Mouse (Mus musculus) limb, embryonic 10.5 days (tissue): ENCODE data around the gene Eif4h. TPM values are rescaled to one million over a fixed set of nuclear protein-coding genes. Genes with fewer than 3 reads are reported as not detected.

Source experiments
- DNase-seq: peaks from one replicate; pipeline ENCODE4 v3.0.0-alpha.2; 2017; ENCODE audit warnings: low spot score
- H3K27ac ChIP-seq: fragments of 300-500 bp; sonication (generic); 2 replicates; pipeline ENCODE4 v1.5.1; 2016; ENCODE audit warnings: mild to moderate bottlenecking
- H3K27me3 ChIP-seq: fragments of 300-500 bp; sonication (generic); 2 replicates; pipeline ENCODE4 v1.6.1; 2016; ENCODE audit warnings: low read depth, mild to moderate bottlenecking; ENCODE audit not compliant: poor library complexity, severe bottlenecking
- H3K36me3 ChIP-seq: fragments of 300-500 bp; sonication (generic); 2 replicates; pipeline ENCODE4 v1.6.1; 2016; ENCODE audit warnings: mild to moderate bottlenecking, moderate library complexity
- H3K4me1 ChIP-seq: fragments of 300-500 bp; sonication (generic); 2 replicates; pipeline ENCODE4 v1.6.1; 2016
- H3K4me3 ChIP-seq: fragments of 300-500 bp; sonication (generic); 2 replicates; pipeline ENCODE4 v1.5.1; 2016; ENCODE audit warnings: mild to moderate bottlenecking, moderate library complexity
- H3K9me3 ChIP-seq: fragments of 300-500 bp; sonication (generic); replicated peaks from 2 replicates; pipeline ENCODE4 v1.6.1; 2016; ENCODE audit warnings: mild to moderate bottlenecking
- WGBS: fragments of 180-500 bp; shearing (Covaris S2); methylation state at CpG from one replicate; pipeline ENCODE4 v1.1.7; 2016; 5-methylcytosine and 5-hydroxymethylcytosine counted together
- polyA plus RNA-seq: library from polyadenylated mRNA; unstranded; fragments of >200 nt; fragmentation: Nextera tagmentation; extraction: Ambion mirVana; gene quantifications from 2 replicates; pipeline ENCODE4 v1.2.1, GENCODE M21; 2016

Eif4h gene
- 664 and 686 TPM in 2 replicates for polyA plus RNA-seq

GRCm38 (mm10) chr5:134639269-134639682, at the start of gene Eif4h:
TSS of gene Eif4h (minus strand) at chr5:134639490.
- Histone ChIP-seq H3K9me3 (no peaks in the 10 kb centered on the region), H3K27me3 (no peaks in the 10 kb centered on the region), H3K27ac (peak within 1 kb of the TSS; percentile 99), H3K4me1 (peaks cover 12% of the 10 kb centered on the region), H3K36me3 (peaks cover 32% of the 10 kb centered on the region), H3K4me3 (peak within 1 kb of the TSS; percentile 100)
- DNase-seq: peak; percentile 99
- WGBS: under 1% methylated on average over 52 of the region's 52 CpGs

GRCm38 (mm10) chr5:134688718-134689284, 49.5 kb upstream of the Eif4h start:
- peak overlapping the region; percentile 66 for H3K27ac ChIP-seq
- peak; percentile 98 for DNase-seq
- peak overlapping the region; percentile 84 for H3K4me3 ChIP-seq
- under 1% methylated on average over 38 of the region's 38 CpGs for WGBS
- peaks cover 21% of the 10 kb centered on the region for H3K36me3 ChIP-seq
- H3K4me1 ChIP-seq: peaks cover 19% of the 10 kb centered on the region
- peaks cover 19% of the 10 kb centered on the region for H3K27me3 ChIP-seq
- no peaks in the 10 kb centered on the region for H3K9me3 ChIP-seq

- H3K27ac ChIP-seq: peak within 1 kb of the TSS; percentile 82
- peaks cover 19% of the 10 kb centered on the region for H3K4me1 ChIP-seq
- H3K27me3 ChIP-seq: peaks cover 19% of the 10 kb centered on the region
- peak within 1 kb of the TSS; percentile 84 for H3K4me3 ChIP-seq
- peaks cover 23% of the 10 kb centered on the region for H3K36me3 ChIP-seq
- DNase-seq: no peak
- WGBS: under 1% methylated on average over 69 of the region's 69 CpGs
- H3K9me3 ChIP-seq: no peaks in the 10 kb centered on the region
Measured at GRCm38 (mm10) chr5:134688086-134688717, 48.9 kb upstream of the Eif4h start, which contains the start of gene Limk1. TSS of gene Limk1 (minus strand) at chr5:134688598.

GRCm38 (mm10) chr5:134687187-134687586, 47.9 kb upstream of the Eif4h start:
- peaks cover 19% of the 10 kb centered on the region for H3K27me3 ChIP-seq
- 100% methylated on average over 1 of the region's 1 CpGs for WGBS
- H3K4me1 ChIP-seq: peaks cover 19% of the 10 kb centered on the region
- peaks cover 23% of the 10 kb centered on the region for H3K36me3 ChIP-seq
- DNase-seq: no peak
- H3K9me3 ChIP-seq: no peaks in the 10 kb centered on the region
- peak overlapping the region; percentile 84 for H3K4me3 ChIP-seq
- H3K27ac ChIP-seq: no peak overlapping the region

DNA sequence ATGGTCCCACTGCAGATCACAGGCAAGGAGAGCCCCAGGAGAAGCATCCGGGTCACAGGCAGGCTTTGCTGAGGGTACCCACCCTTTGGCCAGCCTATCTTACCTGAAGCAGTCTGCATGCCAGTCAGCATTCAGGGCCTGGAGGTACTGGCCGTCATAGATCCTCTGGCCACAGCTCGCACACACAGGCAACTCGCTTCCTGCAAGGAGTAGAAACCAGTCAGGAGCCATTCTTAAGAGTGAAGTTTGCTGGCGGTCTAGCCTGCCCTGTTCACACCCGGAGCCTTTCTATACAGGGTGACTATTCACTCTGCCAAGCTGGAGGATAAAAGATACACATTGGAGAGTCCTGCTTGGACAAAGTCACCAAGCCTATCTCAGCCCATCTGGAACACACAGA, 47.3 kb upstream of the Eif4h start:
- DNase-seq: no peak
- no peak overlapping the region for H3K27ac ChIP-seq
- peaks cover 19% of the 10 kb centered on the region for H3K4me1 ChIP-seq
- H3K9me3 ChIP-seq: no peaks in the 10 kb centered on the region
- WGBS: 91% methylated on average over 6 of the region's 6 CpGs
- H3K27me3 ChIP-seq: peaks cover 19% of the 10 kb centered on the region
- no peak overlapping the region for H3K4me3 ChIP-seq
- peaks cover 23% of the 10 kb centered on the region for H3K36me3 ChIP-seq

DNA sequence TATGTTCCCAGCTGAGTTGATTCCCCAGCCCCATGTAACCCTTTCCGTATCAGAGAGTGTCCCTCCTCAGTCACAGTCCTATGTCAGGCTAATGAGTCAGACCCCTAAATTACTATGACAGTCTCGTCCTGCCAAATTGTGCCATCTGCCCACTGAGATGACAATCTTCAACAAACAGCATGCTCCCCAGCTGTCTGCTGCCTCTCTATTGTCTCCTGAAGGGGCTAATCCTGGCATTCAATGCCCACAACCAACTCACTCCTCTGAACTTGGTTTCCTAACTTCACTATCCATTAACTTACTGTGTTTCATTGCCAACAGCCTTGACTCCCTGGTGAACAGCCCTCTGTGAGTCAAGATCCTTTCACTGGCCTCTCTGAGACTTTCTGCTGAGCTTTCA, 45.1 kb upstream of the Eif4h start:
- Histone ChIP-seq H3K27me3 (peaks cover 19% of the 10 kb centered on the region), H3K27ac (no peak overlapping the region), H3K9me3 (no peaks in the 10 kb centered on the region), H3K4me3 (no peak overlapping the region), H3K36me3 (peaks cover 23% of the 10 kb centered on the region), H3K4me1 (peaks cover 15% of the 10 kb centered on the region)
- 88% methylated on average over 2 of the region's 2 CpGs for WGBS
- DNase-seq: no peak

DNA sequence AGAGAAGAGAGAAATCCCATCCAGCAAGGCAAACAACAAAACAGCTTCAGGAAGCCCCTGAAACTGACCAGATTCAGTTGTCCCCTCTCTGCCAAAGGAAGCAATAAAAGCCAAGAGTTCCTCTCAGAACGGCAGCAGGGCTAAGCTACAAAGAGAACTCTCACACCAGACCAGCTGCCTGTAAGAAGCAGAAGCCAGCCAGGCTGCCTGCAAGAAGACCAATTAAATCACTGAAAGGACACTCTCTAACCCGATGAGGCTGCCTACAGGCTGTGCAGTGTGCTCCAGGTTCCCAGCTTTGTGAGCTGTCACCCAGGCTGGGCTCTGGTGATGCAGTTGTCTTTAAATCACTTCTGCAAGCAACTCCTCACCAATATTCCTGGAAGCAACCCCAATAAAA, 44.5 kb upstream of the Eif4h start:
- peaks cover 10% of the 10 kb centered on the region for H3K4me1 ChIP-seq
- no peak for DNase-seq
- H3K27me3 ChIP-seq: peaks cover 19% of the 10 kb centered on the region
- H3K4me3 ChIP-seq: no peak overlapping the region
- no peaks in the 10 kb centered on the region for H3K9me3 ChIP-seq
- WGBS: 52% methylated on average over 2 of the region's 2 CpGs
- no peak overlapping the region for H3K27ac ChIP-seq
- peaks cover 23% of the 10 kb centered on the region for H3K36me3 ChIP-seq

GRCm38 (mm10) chr5:134680238-134680637, 40.9 kb upstream of the Eif4h start:
- Histone ChIP-seq H3K4me1 (peaks cover 20% of the 10 kb centered on the region), H3K27ac (peak overlapping the region; percentile 8; the same call in 1 of the 2 replicates), H3K36me3 (peaks cover 10% of the 10 kb centered on the region; the same call in 1 of the 2 replicates), H3K27me3 (no peaks in the 10 kb centered on the region), H3K4me3 (no peak overlapping the region), H3K9me3 (no peaks in the 10 kb centered on the region)
- WGBS: 78% methylated on average over 12 of the region's 12 CpGs
- DNase-seq: no peak

DNA sequence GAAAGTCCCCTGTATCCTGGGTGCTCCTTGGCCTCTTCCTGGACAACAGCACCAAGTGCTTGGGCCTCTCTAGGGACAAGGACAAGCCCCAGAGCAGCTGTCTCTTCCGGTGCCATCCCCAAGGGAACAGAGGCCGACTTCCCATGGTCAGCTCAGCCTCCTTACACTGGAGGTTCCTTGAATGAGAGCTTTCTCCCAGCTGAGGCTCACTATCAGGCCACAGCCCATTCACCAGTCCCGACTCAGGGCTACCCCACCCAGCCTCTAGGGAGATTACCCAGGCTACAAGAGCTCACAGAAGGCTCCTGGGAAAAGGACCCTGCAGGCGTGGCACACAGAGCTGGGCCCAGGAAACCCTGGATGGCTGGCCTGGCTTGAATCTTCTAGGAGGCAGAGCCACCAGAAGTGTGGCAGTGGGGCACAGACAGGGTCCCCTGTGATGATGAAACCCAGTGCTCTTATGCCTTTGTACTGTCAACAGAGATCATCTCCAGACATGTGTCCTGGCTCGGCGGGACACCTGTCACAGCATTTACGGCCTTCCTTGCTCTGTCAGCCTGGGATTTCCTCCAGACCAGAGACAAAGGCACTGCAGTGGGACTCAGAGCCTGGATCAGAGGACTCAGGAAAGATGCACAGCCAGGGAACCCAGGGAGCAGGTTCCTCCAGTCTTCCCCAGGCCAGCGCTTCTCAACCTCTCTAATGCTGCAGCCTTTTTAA, 39.7 kb upstream of the Eif4h start:
- Histone ChIP-seq H3K36me3 (peaks cover 4% of the 10 kb centered on the region; the same call in 1 of the 2 replicates), H3K27me3 (no peaks in the 10 kb centered on the region), H3K4me3 (no peak overlapping the region), H3K4me1 (peaks cover 22% of the 10 kb centered on the region), H3K9me3 (no peaks in the 10 kb centered on the region), H3K27ac (no peak overlapping the region)
- WGBS: 55% methylated on average over 8 of the region's 8 CpGs
- no peak for DNase-seq

DNA sequence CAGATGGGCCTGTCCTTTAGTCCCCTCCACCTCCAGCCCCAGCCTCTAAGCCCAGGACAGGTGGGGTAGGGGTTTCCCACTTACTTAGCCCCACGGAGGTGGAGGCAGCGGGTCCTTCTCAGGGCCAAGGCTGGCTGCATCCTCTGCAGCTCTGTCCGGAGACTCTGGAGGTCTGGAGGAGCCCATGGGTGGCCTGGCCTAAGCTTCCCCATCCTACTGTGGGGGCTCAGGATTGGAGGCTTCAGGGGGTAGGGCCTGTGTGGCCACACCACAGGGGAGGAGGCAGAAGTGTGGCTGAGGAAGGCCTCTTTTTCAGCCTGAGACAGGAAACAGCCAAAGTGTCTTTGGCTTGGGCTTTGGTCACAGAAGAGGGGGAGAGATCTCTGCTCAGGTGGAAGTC, 38.7 kb upstream of the Eif4h start:
- 91% methylated on average over 3 of the region's 3 CpGs for WGBS
- Histone ChIP-seq H3K27ac (no peak overlapping the region), H3K4me1 (peaks cover 22% of the 10 kb centered on the region), H3K36me3 (no peaks in the 10 kb centered on the region), H3K4me3 (no peak overlapping the region), H3K9me3 (no peaks in the 10 kb centered on the region), H3K27me3 (no peaks in the 10 kb centered on the region)
- DNase-seq: no peak

GRCm38 (mm10) chr5:134677491-134677890, 38.2 kb upstream of the Eif4h start:
- H3K27me3 ChIP-seq: no peaks in the 10 kb centered on the region
- WGBS: 91% methylated on average over 5 of the region's 5 CpGs
- no peak for DNase-seq
- H3K4me3 ChIP-seq: no peak overlapping the region
- no peaks in the 10 kb centered on the region for H3K9me3 ChIP-seq
- peaks cover 3% of the 10 kb centered on the region for H3K36me3 ChIP-seq
- H3K27ac ChIP-seq: no peak overlapping the region
- peaks cover 22% of the 10 kb centered on the region for H3K4me1 ChIP-seq

DNA sequence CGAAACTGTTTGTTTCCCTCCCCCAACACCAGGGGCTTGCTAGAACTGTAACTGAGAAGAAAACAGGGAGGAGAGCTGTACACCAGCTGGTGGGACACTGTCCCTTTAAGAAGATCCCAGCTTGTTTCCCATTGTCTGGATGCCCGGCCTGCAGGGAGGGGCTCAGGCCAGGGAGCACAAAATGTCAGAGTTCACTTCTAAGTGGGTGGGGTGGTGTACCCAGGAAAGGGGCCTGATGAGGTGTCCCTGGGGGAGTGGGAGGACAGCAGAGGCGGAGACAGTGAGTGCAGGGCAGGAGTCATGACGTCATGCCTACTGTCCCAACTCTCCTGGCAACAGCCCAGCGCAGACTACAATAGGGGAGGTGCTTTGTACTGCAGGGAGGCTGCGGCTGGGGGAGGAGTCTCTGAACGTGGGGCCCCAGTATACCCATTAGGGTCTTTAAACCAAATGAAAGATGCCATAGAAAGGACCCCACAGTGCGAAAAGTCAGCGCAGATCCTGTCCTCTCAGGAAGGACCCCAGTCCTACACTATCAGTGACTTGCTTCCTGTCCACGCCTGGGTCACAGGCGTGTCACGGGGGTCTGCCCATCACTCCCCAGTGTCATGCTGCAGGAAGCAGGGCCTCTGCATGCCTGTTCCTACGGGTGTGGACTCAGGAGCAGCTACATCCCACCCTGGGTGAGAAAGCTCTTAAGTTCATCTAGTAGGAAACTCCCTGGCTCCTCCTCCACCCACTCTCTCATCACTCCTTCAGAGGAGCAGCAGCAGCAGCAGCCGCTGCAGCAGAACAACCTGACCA, 36.9 kb upstream of the Eif4h start:
- peak; percentile 66 for DNase-seq
- Histone ChIP-seq H3K27ac (peak overlapping the region; percentile 83), H3K4me3 (peak overlapping the region; percentile 45), H3K27me3 (no peaks in the 10 kb centered on the region), H3K36me3 (peaks cover 10% of the 10 kb centered on the region), H3K4me1 (peaks cover 22% of the 10 kb centered on the region), H3K9me3 (no peaks in the 10 kb centered on the region)
- WGBS: 4% methylated on average over 14 of the region's 14 CpGs
